Mouse (Mus musculus) ovary, adult 18-20 months (tissue): Measurements from ENCODE around the gene Bicdl2.

Experiments
- DNase-seq: peaks from one replicate; pipeline ENCODE4 v3.0.0; 2022; ENCODE audit warnings: low spot score, mixed read lengths

The Bicdl2 gene

GRCm38 (mm10) chr17:23717003-23717402, 56.7 kb downstream of the Bicdl2 start:
- no peak for DNase-seq
